Mouse (Mus musculus): Measurements from ENCODE around the gene Vps37d. TPM values are rescaled to one million over a fixed set of nuclear protein-coding genes. Genes with fewer than 3 reads are reported as not detected.

Gene Vps37d
- polyA plus RNA-seq, 1 experiment from 2014 or later, result 5.4 TPM

GRCm38 (mm10) chr5:135106758-135107256, 28.7 kb upstream of the Vps37d start:
- peak; percentile 89 for ATAC-seq
- peak overlapping the region; percentile 46 for H3K9ac ChIP-seq
- peak overlapping the region; percentile 55 for H3K4me3 ChIP-seq (replicated peaks)
- no peaks in the 10 kb centered on the region for H3K9me3 ChIP-seq
- 0 out of 2 replicates have a peak overlapping the region, but pooled peaks have one; percentile 9 for H3K27ac ChIP-seq
- peak overlapping the region; percentile 92 for H3K4me2 ChIP-seq (replicated peaks)
- H3K36me3 ChIP-seq, result no peaks in the 10 kb centered on the region
- WGBS, result under 1% methylated on average over 48 of the region's 48 CpGs
- peaks cover 14% of the 10 kb centered on the region for H3K27me3 ChIP-seq (replicated peaks)
- H3K4me1 ChIP-seq (replicated peaks), result peaks cover 5% of the 10 kb centered on the region; the same call in 1 of the 2 replicates

- Histone ChIP-seq H3K9me3 (no peaks in the 10 kb centered on the region), H3K36me3 (no peaks in the 10 kb centered on the region), H3K4me3 (replicated peaks) (no peak overlapping the region), H3K27me3 (replicated peaks) (peaks cover 14% of the 10 kb centered on the region), H3K4me1 (replicated peaks) (peaks cover 5% of the 10 kb centered on the region; the same call in 1 of the 2 replicates), H3K4me2 (replicated peaks) (no peak overlapping the region), H3K27ac (no peak overlapping the region), H3K9ac (no peak overlapping the region)
- ATAC-seq, result no peak
- 64% methylated on average over 11 of the region's 11 CpGs for WGBS
Observed at GRCm38 (mm10) chr5:135103999-135104660, 26.1 kb upstream of the Vps37d start.

GRCm38 (mm10) chr5:135100981-135101380, 22.9 kb upstream of the Vps37d start:
- 57% methylated on average over 1 of the region's 1 CpGs for WGBS
- ATAC-seq, result no peak
- no peak overlapping the region for H3K4me2 ChIP-seq (replicated peaks)
- H3K27me3 ChIP-seq (replicated peaks), result peaks cover 5% of the 10 kb centered on the region; the same call in 1 of the 2 replicates
- H3K9me3 ChIP-seq, result no peaks in the 10 kb centered on the region
- H3K36me3 ChIP-seq, result no peaks in the 10 kb centered on the region
- no peak overlapping the region for H3K9ac ChIP-seq
- no peaks in the 10 kb centered on the region for H3K4me1 ChIP-seq (replicated peaks)
- no peak overlapping the region for H3K4me3 ChIP-seq (replicated peaks)
- no peak overlapping the region for H3K27ac ChIP-seq

- Histone ChIP-seq H3K4me2 (replicated peaks) (peak within 1 kb of the TSS; percentile 52), H3K36me3 (no peaks in the 10 kb centered on the region), H3K4me3 (replicated peaks) (peak within 1 kb of the TSS; percentile 12; the same call in 1 of the 2 replicates), H3K9ac (peak within 1 kb of the TSS; percentile 32), H3K9me3 (no peaks in the 10 kb centered on the region), H3K4me1 (replicated peaks) (no peaks in the 10 kb centered on the region; the same call in 1 of the 2 replicates), H3K27me3 (replicated peaks) (peaks cover 46% of the 10 kb centered on the region), H3K27ac (no peak within 1 kb of the TSS)
- 3% methylated on average over 37 of the region's 39 CpGs for WGBS
- ATAC-seq, result peak; percentile 92
Observed at GRCm38 (mm10) chr5:135089653-135090052, 11.6 kb upstream of the Vps37d start, which contains the start of gene Mlxipl. Gene Mlxipl, plus strand, starts transcription at chr5:135089890.

GRCm38 (mm10) chr5:135086871-135087270, 8.8 kb upstream of the Vps37d start:
- no peaks in the 10 kb centered on the region for H3K36me3 ChIP-seq
- no peak overlapping the region for H3K4me2 ChIP-seq (replicated peaks)
- no peak overlapping the region for H3K9ac ChIP-seq
- H3K27ac ChIP-seq, result no peak overlapping the region
- no peaks in the 10 kb centered on the region; the same call in 1 of the 2 replicates for H3K4me1 ChIP-seq (replicated peaks)
- no peaks in the 10 kb centered on the region for H3K9me3 ChIP-seq
- no peak overlapping the region for H3K4me3 ChIP-seq (replicated peaks)
- 61% methylated on average over 4 of the region's 4 CpGs for WGBS
- no peak for ATAC-seq
- H3K27me3 ChIP-seq (replicated peaks), result peaks cover 41% of the 10 kb centered on the region

GRCm38 (mm10) chr5:135080539-135080938, 2.5 kb upstream of the Vps37d start:
- WGBS, result 86% methylated on average over 5 of the region's 5 CpGs
- H3K27me3 ChIP-seq (replicated peaks), result no peaks in the 10 kb centered on the region; the same call in 1 of the 2 replicates
- no peak overlapping the region for H3K27ac ChIP-seq
- no peaks in the 10 kb centered on the region for H3K9me3 ChIP-seq
- ATAC-seq, result no peak
- peaks cover 9% of the 10 kb centered on the region for H3K4me1 ChIP-seq (replicated peaks)
- H3K9ac ChIP-seq, result no peak overlapping the region
- no peaks in the 10 kb centered on the region for H3K36me3 ChIP-seq
- H3K4me3 ChIP-seq (replicated peaks), result no peak overlapping the region
- no peak overlapping the region for H3K4me2 ChIP-seq (replicated peaks)

GRCm38 (mm10) chr5:135079578-135079977, 1.5 kb upstream of the Vps37d start:
- H3K4me2 ChIP-seq (replicated peaks), result no peak overlapping the region
- no peaks in the 10 kb centered on the region for H3K36me3 ChIP-seq
- WGBS, result 92% methylated on average over 2 of the region's 2 CpGs
- no peak overlapping the region for H3K9ac ChIP-seq
- H3K4me1 ChIP-seq (replicated peaks), result peaks cover 9% of the 10 kb centered on the region
- no peak overlapping the region for H3K27ac ChIP-seq
- no peak overlapping the region for H3K4me3 ChIP-seq (replicated peaks)
- no peaks in the 10 kb centered on the region for H3K9me3 ChIP-seq
- ATAC-seq, result no peak
- H3K27me3 ChIP-seq (replicated peaks), result no peaks in the 10 kb centered on the region; the same call in 1 of the 2 replicates

GRCm38 (mm10) chr5:135078482-135078810, 380 bp upstream of the Vps37d start:
- H3K4me3 ChIP-seq (replicated peaks), result peak overlapping the region; percentile 84
- H3K27me3 ChIP-seq (replicated peaks), result no peaks in the 10 kb centered on the region; the same call in 1 of the 2 replicates
- WGBS, result 1% methylated on average over 11 of the region's 11 CpGs
- no peak for ATAC-seq
- H3K9me3 ChIP-seq, result no peaks in the 10 kb centered on the region
- H3K36me3 ChIP-seq, result no peaks in the 10 kb centered on the region
- H3K27ac ChIP-seq, result no peak overlapping the region
- peak overlapping the region; percentile 89 for H3K4me2 ChIP-seq (replicated peaks)
- H3K9ac ChIP-seq, result 0 out of 2 replicates have a peak overlapping the region, but pooled peaks have one; percentile 94
- peaks cover 15% of the 10 kb centered on the region for H3K4me1 ChIP-seq (replicated peaks)

- peak; percentile 41 for ATAC-seq
- Histone ChIP-seq H3K4me1 (replicated peaks) (peaks cover 21% of the 10 kb centered on the region), H3K27me3 (replicated peaks) (no peaks in the 10 kb centered on the region; the same call in 1 of the 2 replicates), H3K4me2 (replicated peaks) (peak overlapping the region; percentile 89), H3K9ac (peak overlapping the region; percentile 94), H3K27ac (peak overlapping the region; percentile 56; the same call in 1 of the 2 replicates), H3K4me3 (replicated peaks) (peak overlapping the region; percentile 84), H3K9me3 (no peaks in the 10 kb centered on the region), H3K36me3 (no peaks in the 10 kb centered on the region)
- 19% methylated on average over 14 of the region's 14 CpGs for WGBS
Observed at GRCm38 (mm10) chr5:135076931-135077505, 1.0 kb downstream of the Vps37d start.

- peak overlapping the region; percentile 44; the same call in 1 of the 2 replicates for H3K27ac ChIP-seq
- H3K4me3 ChIP-seq (replicated peaks), result no peak overlapping the region
- no peaks in the 10 kb centered on the region; the same call in 1 of the 2 replicates for H3K27me3 ChIP-seq (replicated peaks)
- WGBS, result 80% methylated on average over 14 of the region's 14 CpGs
- 0 out of 2 replicates have a peak overlapping the region, but pooled peaks have one; percentile 10 for H3K9ac ChIP-seq
- peaks cover 21% of the 10 kb centered on the region for H3K4me1 ChIP-seq (replicated peaks)
- ATAC-seq, result no peak
- no peaks in the 10 kb centered on the region for H3K36me3 ChIP-seq
- peak overlapping the region; percentile 89 for H3K4me2 ChIP-seq (replicated peaks)
- no peaks in the 10 kb centered on the region for H3K9me3 ChIP-seq
Observed at GRCm38 (mm10) chr5:135076368-135076767, 1.7 kb downstream of the Vps37d start.

- Histone ChIP-seq H3K4me1 (replicated peaks) (peaks cover 21% of the 10 kb centered on the region), H3K27me3 (replicated peaks) (no peaks in the 10 kb centered on the region; the same call in 1 of the 2 replicates), H3K36me3 (no peaks in the 10 kb centered on the region), H3K4me3 (replicated peaks) (no peak overlapping the region), H3K27ac (no peak overlapping the region), H3K9me3 (no peaks in the 10 kb centered on the region), H3K9ac (no peak overlapping the region), H3K4me2 (replicated peaks) (no peak overlapping the region)
- no peak for ATAC-seq
- 62% methylated on average over 4 of the region's 4 CpGs for WGBS
Observed at GRCm38 (mm10) chr5:135075655-135076054, 2.4 kb downstream of the Vps37d start.

- ATAC-seq, result no peak
- Histone ChIP-seq H3K9ac (peak overlapping the region; percentile 11; the same call in 1 of the 2 replicates), H3K4me3 (replicated peaks) (no peak overlapping the region), H3K4me1 (replicated peaks) (peaks cover 20% of the 10 kb centered on the region), H3K4me2 (replicated peaks) (peak overlapping the region; percentile 12), H3K27ac (no peak overlapping the region), H3K27me3 (replicated peaks) (no peaks in the 10 kb centered on the region), H3K36me3 (no peaks in the 10 kb centered on the region), H3K9me3 (no peaks in the 10 kb centered on the region; the same call in 1 of the 2 replicates)
- 35% methylated on average over 26 of the region's 26 CpGs for WGBS
Observed at GRCm38 (mm10) chr5:135073349-135074150, 4.5 kb downstream of the Vps37d start.
